Mouse (Mus musculus): Measurements from ENCODE around the gene Mup18.
"Not testable (repeated sequence)": the region's sequence is repeated elsewhere in the genome, so short reads cannot be mapped to it uniquely, and the experiment has no call there.

Gene Mup18

DNA sequence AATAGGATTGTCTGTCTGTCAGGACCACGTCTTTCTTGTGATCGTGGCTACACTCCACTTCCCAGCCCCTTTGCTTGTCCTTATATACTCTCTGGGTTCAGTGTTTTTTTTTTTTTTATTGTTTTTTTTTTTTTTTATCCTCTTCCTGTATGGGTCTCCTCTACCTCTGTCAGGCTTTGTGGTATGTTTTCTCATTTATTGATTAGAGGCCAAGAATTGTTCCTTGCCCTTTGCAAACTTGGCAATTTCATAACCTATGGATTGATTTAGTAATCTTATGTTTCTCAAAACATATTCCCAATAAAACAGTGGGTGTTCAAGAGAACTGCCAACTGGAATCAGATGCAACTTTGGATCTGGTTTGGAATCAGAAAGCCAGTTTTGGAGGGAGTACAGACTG lies at the start of gene Mup18:
TSS of gene Mup18 (minus strand) at position 101 of the 400 bp plus-strand sequence.
- DNase-seq = not testable (repeated sequence)

DNA sequence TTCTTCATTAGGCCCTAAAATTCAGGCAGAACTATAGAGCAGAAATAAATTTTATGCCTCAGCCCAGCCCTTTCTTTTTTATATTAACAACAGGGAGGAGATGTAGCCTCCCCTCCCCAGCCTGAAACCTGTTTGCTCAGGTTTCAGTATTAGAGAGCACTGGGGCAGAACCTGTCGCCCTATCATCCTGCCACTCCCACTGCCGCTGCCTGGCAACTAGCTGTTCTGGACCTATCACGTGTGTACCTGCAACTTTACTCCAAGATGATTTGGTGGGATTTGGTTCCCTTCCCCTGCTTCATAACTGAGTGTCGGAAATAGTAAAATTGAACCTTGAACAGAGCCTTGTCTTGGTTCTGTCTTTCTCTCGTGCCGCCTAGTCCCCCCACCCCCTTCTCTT lies 40.4 kb upstream of the Mup18 start:
- DNase-seq = peak; percentile 5 to 19

All from kidney, postnatal 4 days (tissue).